Mouse (Mus musculus) limb, embryonic 10.5 days (tissue): ENCODE measurements around the gene Arrdc2. TPM values are rescaled to one million over a fixed set of nuclear protein-coding genes. Genes with fewer than 3 reads are reported as not detected.

Experiments used
- DNase-seq: peaks from one replicate; pipeline ENCODE4 v3.0.0-alpha.2; 2017; ENCODE audit warnings: low spot score
- H3K27ac ChIP-seq: fragments of 300-500 bp; sonication (generic); 2 replicates; pipeline ENCODE4 v1.5.1; 2016; ENCODE audit warnings: mild to moderate bottlenecking
- H3K27me3 ChIP-seq: fragments of 300-500 bp; sonication (generic); 2 replicates; pipeline ENCODE4 v1.6.1; 2016; ENCODE audit warnings: low read depth, mild to moderate bottlenecking; ENCODE audit not compliant: poor library complexity, severe bottlenecking
- H3K36me3 ChIP-seq: fragments of 300-500 bp; sonication (generic); 2 replicates; pipeline ENCODE4 v1.6.1; 2016; ENCODE audit warnings: mild to moderate bottlenecking, moderate library complexity
- H3K4me1 ChIP-seq: fragments of 300-500 bp; sonication (generic); 2 replicates; pipeline ENCODE4 v1.6.1; 2016
- H3K4me3 ChIP-seq: fragments of 300-500 bp; sonication (generic); 2 replicates; pipeline ENCODE4 v1.5.1; 2016; ENCODE audit warnings: mild to moderate bottlenecking, moderate library complexity
- H3K9me3 ChIP-seq: fragments of 300-500 bp; sonication (generic); replicated peaks from 2 replicates; pipeline ENCODE4 v1.6.1; 2016; ENCODE audit warnings: mild to moderate bottlenecking
- WGBS: fragments of 180-500 bp; shearing (Covaris S2); methylation state at CpG from one replicate; pipeline ENCODE4 v1.1.7; 2016; 5-methylcytosine and 5-hydroxymethylcytosine counted together
- microRNA-seq: library from miRNA; unstranded; fragments of <30 nt; microRNA quantifications from one replicate; pipeline ENCODE4, GENCODE M21; 2017
- polyA plus RNA-seq: library from polyadenylated mRNA; unstranded; fragments of >200 nt; fragmentation: Nextera tagmentation; extraction: Ambion mirVana; gene quantifications from 2 replicates; pipeline ENCODE4 v1.2.1, GENCODE M21; 2016

The Arrdc2 gene
- polyA plus RNA-seq, 1 experiment from 2014 or later: 4.4 TPM

DNA sequence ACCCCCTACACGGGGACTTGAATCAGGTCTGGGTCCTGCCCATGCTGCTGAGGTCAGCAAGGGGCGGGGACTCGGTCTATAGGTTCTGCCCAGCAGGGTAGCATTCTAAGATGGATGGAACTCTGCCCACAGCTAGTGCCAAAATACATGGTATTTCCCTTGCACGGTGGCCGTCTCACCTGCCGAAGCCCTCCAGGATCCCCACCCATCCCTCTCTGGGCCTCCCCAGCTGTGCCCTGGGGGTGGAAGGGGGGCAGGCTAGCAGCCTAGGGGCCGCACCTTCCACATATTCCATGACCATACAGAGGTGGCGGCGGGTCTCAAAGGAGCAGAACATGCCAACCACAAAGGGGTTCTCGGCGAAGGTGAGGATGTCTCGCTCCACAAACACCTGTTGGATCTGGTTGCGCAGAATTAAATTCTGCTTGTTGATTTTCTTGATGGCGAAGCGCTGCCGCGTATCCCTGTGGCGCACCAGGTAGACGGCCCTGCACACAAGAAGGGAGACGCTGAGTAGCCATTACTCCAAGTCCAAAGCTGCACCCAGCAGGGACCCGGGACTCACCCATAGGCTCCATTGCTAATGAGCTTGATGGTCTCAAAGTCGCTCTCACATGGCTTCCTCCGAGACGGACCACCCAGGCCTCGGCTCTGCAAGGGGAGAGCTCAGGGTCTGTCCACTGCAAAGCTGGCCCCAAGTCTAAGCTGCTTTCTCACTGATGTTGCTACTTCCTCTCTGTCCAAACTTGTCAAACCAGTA is 53.0 kb downstream of the Arrdc2 start:
- peaks cover 41% of the 10 kb centered on the region for H3K4me1 ChIP-seq
- DNase-seq: no peak
- H3K36me3 ChIP-seq: peaks cover 86% of the 10 kb centered on the region
- H3K9me3 ChIP-seq: no peaks in the 10 kb centered on the region
- 84% methylated on average over 25 of the region's 25 CpGs for WGBS
- H3K27ac ChIP-seq: no peak overlapping the region
- H3K4me3 ChIP-seq: no peak overlapping the region
- 0 out of 2 replicates have a peak, but pooled peaks cover 16% of the 10 kb centered on the region for H3K27me3 ChIP-seq

Small RNA genes lying within 50 kb of the gene (microRNA-seq; reads per million reads assigned to microRNA genes)
- gene Mir7240: not detected

Other genes with a start within 250 kb of the Arrdc2 start
- gene Isyna1, start 245.3 kb downstream of the Arrdc2 start, polyA plus RNA-seq: 214 and 225 TPM in 2 replicates
- 164 and 182 TPM in 2 replicates for gene Ssbp4, start 230.8 kb downstream of the Arrdc2 start, polyA plus RNA-seq
- 0.38 and 0.64 TPM in 2 replicates for gene Lrrc25, start 223.6 kb downstream of the Arrdc2 start, polyA plus RNA-seq
- gene Gdf15, start 207.3 kb downstream of the Arrdc2 start, polyA plus RNA-seq: not detected in 2 replicates
- 44.7 and 45.0 TPM in 2 replicates for gene Pgpep1, start 179.3 kb downstream of the Arrdc2 start, polyA plus RNA-seq
- gene Lsm4, start 166.5 kb downstream of the Arrdc2 start, polyA plus RNA-seq: 405 and 438 TPM in 2 replicates
- 69.0 and 80.6 TPM in 2 replicates for gene Jund, start 140.8 kb downstream of the Arrdc2 start, polyA plus RNA-seq
- not detected in 2 replicates for gene Iqcn, start 136.3 kb downstream of the Arrdc2 start, polyA plus RNA-seq
- not detected in 2 replicates for gene Gm3336, start 121.2 kb downstream of the Arrdc2 start, polyA plus RNA-seq
- gene Pde4c, start 116.0 kb downstream of the Arrdc2 start, polyA plus RNA-seq: 0.10 and 0.25 TPM in 2 replicates
- 7.1 and 10.8 TPM in 2 replicates for gene Rab3a, start 85.0 kb downstream of the Arrdc2 start, polyA plus RNA-seq
- gene Mpv17l2, start 78.8 kb downstream of the Arrdc2 start, polyA plus RNA-seq: 25.2 and 29.9 TPM in 2 replicates
- gene Pik3r2, start 63.0 kb downstream of the Arrdc2 start, polyA plus RNA-seq: 92.7 and 100 TPM in 2 replicates
- gene Mast3, start 34.7 kb downstream of the Arrdc2 start, polyA plus RNA-seq: 12.7 and 17.1 TPM in 2 replicates
- not detected in 2 replicates for gene Il12rb1, start 31.3 kb downstream of the Arrdc2 start, polyA plus RNA-seq
- 2.8 and 4.0 TPM in 2 replicates for gene Kcnn1, start 23.5 kb upstream of the Arrdc2 start, polyA plus RNA-seq
- gene Ccdc124, start 34.2 kb upstream of the Arrdc2 start, polyA plus RNA-seq: 174 and 187 TPM in 2 replicates
- gene Slc5a5, start 53.0 kb upstream of the Arrdc2 start, polyA plus RNA-seq: 0.16 and 0.23 TPM in 2 replicates
- gene Rpl18a, start 57.7 kb upstream of the Arrdc2 start, polyA plus RNA-seq: 3,636 and 3,729 TPM in 2 replicates
- 67.8 and 71.4 TPM in 2 replicates for gene Map1s, start 66.2 kb upstream of the Arrdc2 start, polyA plus RNA-seq